Mouse (Mus musculus) CH12.LX (cell line): ENCODE measurements around the gene Adamts7. TPM values are rescaled to one million over a fixed set of nuclear protein-coding genes. Genes with fewer than 3 reads are reported as not detected.

Source experiments
- DNase-seq: peaks from one replicate; pipeline ENCODE4 v3.0.0-alpha.2; 2013; ENCODE audit errors: extremely low read depth
- H3K27ac ChIP-seq: 2 replicates; pipeline ENCODE4 v1.5.1; 2012; ENCODE audit warnings: low read depth, mild to moderate bottlenecking, control low read depth, moderate library complexity; ENCODE audit not compliant: insufficient read depth
- H3K27me3 ChIP-seq: replicated peaks from 2 replicates; pipeline ENCODE3; 2012; ENCODE audit warnings: inconsistent platforms
- H3K36me3 ChIP-seq, 2 experiments: replicated peaks in 1 of 2; 2 replicates each; pipeline versions ENCODE3 to v1.6.1; 2012; ENCODE audit warnings: inconsistent platforms in 1 of 2, low read length in 1 of 2, mild to moderate bottlenecking in 1 of 2, mixed read lengths in 1 of 2, moderate library complexity in 1 of 2; ENCODE audit not compliant: control insufficient read depth in 1 of 2, insufficient read depth in 1 of 2
- H3K4me1 ChIP-seq, 2 experiments: 2 replicates each; pipeline ENCODE4 v1.6.1; 2012; ENCODE audit warnings: inconsistent platforms in 1 of 2, moderate library complexity in 1 of 2; ENCODE audit not compliant: insufficient read depth in 2 of 2, control insufficient read depth in 1 of 2
- H3K4me2 ChIP-seq: 2 replicates; pipeline ENCODE4 v1.6.1; 2012; ENCODE audit warnings: low read depth, mild to moderate bottlenecking, control low read depth; ENCODE audit not compliant: poor library complexity, insufficient read depth, severe bottlenecking
- H3K4me3 ChIP-seq, 3 experiments: fragments of 150-350 bp in 1 of 3; sonication (generic) in 1 of 3; replicated peaks in 1 of 3; 2 replicates each; pipeline versions ENCODE3 to v1.5.1; 2011 to 2012; ENCODE audit warnings: low read depth in 2 of 3, low read length in 2 of 3, mild to moderate bottlenecking in 2 of 3, moderate library complexity in 2 of 3, control low read depth in 1 of 3, improper control_type of control experiment in 1 of 3, inconsistent platforms in 1 of 3, mixed read lengths in 1 of 3; ENCODE audit not compliant: poor library complexity in 1 of 3
- H3K79me2 ChIP-seq: replicated peaks from 2 replicates; pipeline ENCODE4 v1.6.1; 2012; ENCODE audit warnings: mild to moderate bottlenecking, moderate library complexity; ENCODE audit not compliant: control insufficient read depth, poor library complexity, insufficient read depth, severe bottlenecking; ENCODE audit errors: extremely low read depth
- H3K9ac ChIP-seq: 2 replicates; pipeline ENCODE4 v1.6.1; 2012; ENCODE audit warnings: low read depth, mild to moderate bottlenecking, control low read depth, moderate library complexity; ENCODE audit not compliant: insufficient read depth
- H3K9me3 ChIP-seq: replicated peaks from 2 replicates; pipeline ENCODE3; 2012; ENCODE audit warnings: low read length, inconsistent platforms, mixed read lengths
- CHD1 ChIP-seq: IDR thresholded peaks from 2 replicates; pipeline ENCODE4 v1.6.1; 2012; ENCODE audit warnings: low read depth, low read length, improper control_type of control experiment, inconsistent platforms
- E2F4 ChIP-seq: IDR thresholded peaks from 2 replicates; pipeline ENCODE4 v1.6.1; 2011; ENCODE audit warnings: low read depth, low read length, improper control_type of control experiment; ENCODE audit not compliant: insufficient replicate concordance
- GABPA ChIP-seq: IDR thresholded peaks from 2 replicates; pipeline ENCODE4 v1.6.1; 2012; ENCODE audit warnings: low read depth, low read length, improper control_type of control experiment, inconsistent platforms; ENCODE audit not compliant: insufficient replicate concordance
- HCFC1 ChIP-seq: IDR thresholded peaks from 2 replicates; pipeline ENCODE4 v1.6.1; 2012; ENCODE audit warnings: low read depth, mild to moderate bottlenecking, inconsistent platforms, low read length, improper control_type of control experiment
- IRF4 ChIP-seq: IDR thresholded peaks from 2 replicates; pipeline ENCODE4 v1.6.1; 2014; ENCODE audit warnings: low read depth, mild to moderate bottlenecking, inconsistent platforms, low read length, improper control_type of control experiment
- JUN ChIP-seq: IDR thresholded peaks from 2 replicates; pipeline ENCODE4 v1.6.1; 2011; ENCODE audit warnings: low read depth, mild to moderate bottlenecking, low read length, improper control_type of control experiment, moderate library complexity; ENCODE audit not compliant: insufficient read depth
- MAFK ChIP-seq: IDR thresholded peaks from 2 replicates; pipeline ENCODE4 v1.6.1; 2011; ENCODE audit warnings: low read length, improper control_type of control experiment; ENCODE audit not compliant: insufficient replicate concordance
- MAX ChIP-seq: IDR thresholded peaks from 2 replicates; pipeline ENCODE4 v1.6.1; 2011; ENCODE audit warnings: low read length, improper control_type of control experiment
- MAZ ChIP-seq: IDR thresholded peaks from 2 replicates; pipeline ENCODE4 v1.6.1; 2012; ENCODE audit warnings: low read depth, mild to moderate bottlenecking, inconsistent platforms, low read length, improper control_type of control experiment, moderate library complexity
- MEF2A ChIP-seq: IDR thresholded peaks from 2 replicates; pipeline ENCODE4 v1.6.1; 2014; ENCODE audit warnings: low read depth, mild to moderate bottlenecking, inconsistent platforms, low read length, improper control_type of control experiment, borderline replicate concordance
- MXI1 ChIP-seq: IDR thresholded peaks from 2 replicates; pipeline ENCODE4 v1.6.1; 2011; ENCODE audit warnings: mild to moderate bottlenecking, low read depth, low read length, improper control_type of control experiment
- NRF1 ChIP-seq: IDR thresholded peaks from 2 replicates; pipeline ENCODE4 v1.6.1; 2014; ENCODE audit warnings: low read depth, mild to moderate bottlenecking, inconsistent platforms, low read length, improper control_type of control experiment, moderate library complexity
- POLR2A ChIP-seq: IDR thresholded peaks from 2 replicates; pipeline ENCODE4 v1.6.1; 2011; ENCODE audit warnings: low read depth, mild to moderate bottlenecking, improper control_type of control experiment, low read length
- SMC3 ChIP-seq: IDR thresholded peaks from 2 replicates; pipeline ENCODE4 v1.6.1; 2011; ENCODE audit warnings: low read depth, low read length, improper control_type of control experiment
- TCF12 ChIP-seq: IDR thresholded peaks from 2 replicates; pipeline ENCODE4 v1.6.1; 2014; ENCODE audit warnings: low read depth, mild to moderate bottlenecking, inconsistent platforms, low read length, improper control_type of control experiment
- UBTF ChIP-seq: IDR thresholded peaks from 2 replicates; pipeline ENCODE4 v1.6.1; 2012; ENCODE audit warnings: low read depth, mild to moderate bottlenecking, inconsistent platforms, low read length, improper control_type of control experiment, moderate library complexity
- ZC3H11A ChIP-seq: IDR thresholded peaks from 2 replicates; pipeline ENCODE4 v1.6.1; 2012; ENCODE audit warnings: low read depth, mild to moderate bottlenecking, inconsistent platforms, low read length, improper control_type of control experiment
- ZKSCAN1 ChIP-seq: IDR thresholded peaks from 2 replicates; pipeline ENCODE4 v1.6.1; 2012; ENCODE audit warnings: low read depth, inconsistent platforms, low read length, improper control_type of control experiment, borderline replicate concordance
- ZNF384 ChIP-seq: IDR thresholded peaks from 2 replicates; pipeline ENCODE4 v1.6.1; 2012; ENCODE audit warnings: low read depth, low read length, improper control_type of control experiment, inconsistent platforms
- dilution Hi-C: fragments of 300-500 bp; cut with MboI; formaldehyde crosslinking; loops from 2 replicates; pipeline ENCODE4 v1.14.3; 2020; ENCODE audit warnings: low sequenced_read_pairs; ENCODE audit not compliant: extremely low pct_unique_long_range_greater_than_20kb, extremely low pct_ligation_motif_present
- in situ Hi-C: fragments of 300-500 bp; cut with MboI; formaldehyde crosslinking; loops from 3 replicates; pipeline ENCODE4 v1.14.3; 2019; ENCODE audit warnings: low sequenced_read_pairs, low pct_ligation_motif_present, low pct_unique_long_range_greater_than_20kb, mixed read lengths
- polyA plus RNA-seq: library from polyadenylated mRNA; unstranded; fragments of >175 nt; gene quantifications from 2 replicates; pipeline ENCODE4 v1.2.1, GENCODE M21; 2012; ENCODE audit warnings: low read depth; ENCODE audit not compliant: insufficient read length
- total RNA-seq, 2 experiments: library from RNA; depleted of rRNA; stranded (reverse); fragments of 300-350 nt in 1 of 2; fragments of >200 nt in 1 of 2; gene quantifications; 2 replicates each; pipeline ENCODE4 v1.2.3; 2012 to 2014

The Adamts7 gene
- total and polyA plus RNA-seq, 3 experiments = 4.7 to 15.7 (median 9.2) TPM

DNA sequence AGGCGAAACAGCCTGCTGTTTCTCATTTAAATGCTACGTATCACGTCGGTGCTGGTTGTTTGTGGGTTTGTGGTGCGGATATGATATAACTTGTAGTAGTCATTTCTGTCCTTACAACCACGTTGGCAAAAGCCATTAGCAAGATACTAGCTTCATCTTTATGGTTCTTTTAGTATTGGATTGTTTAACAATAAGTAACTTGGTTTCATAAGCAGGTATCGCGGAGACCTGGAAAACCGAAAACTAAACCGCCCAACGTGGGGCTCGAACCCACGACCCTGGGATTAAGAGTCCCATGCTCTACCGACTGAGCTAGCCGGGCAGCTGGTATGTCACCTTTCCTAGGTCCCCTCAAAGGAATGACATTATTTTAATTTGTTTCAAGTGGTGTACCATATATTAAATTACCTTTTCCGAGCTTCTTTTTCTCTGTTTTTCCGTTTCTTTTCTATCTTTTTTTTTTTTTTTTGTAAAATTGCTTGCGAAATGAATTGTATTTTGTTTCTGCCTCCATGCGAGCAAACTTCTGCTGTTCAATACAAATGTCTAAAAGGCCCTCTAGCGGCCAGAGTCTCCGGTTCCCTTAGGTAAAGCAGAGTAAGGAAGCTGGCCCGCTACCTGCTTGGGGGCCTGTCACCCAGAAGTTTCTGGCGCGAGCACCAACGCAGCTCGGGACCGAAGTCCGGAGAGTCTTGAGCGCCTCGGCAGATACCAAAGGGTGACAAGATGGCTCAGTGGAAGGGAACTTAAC, 36.4 kb upstream of the Adamts7 start (continued):
- TF ChIP-seq MAZ (no peak), UBTF (peak; percentile 82), MAFK (peak; percentile 96), TCF12 (0 out of 2 replicates have a peak, but pooled peaks have one; percentile 38), JUN (peak; percentile 74), GABPA (no peak), ZNF384 (peak; percentile 80), ZC3H11A (0 out of 2 replicates have a peak, but pooled peaks have one; percentile 14), POLR2A (no peak)
- TF ChIP-seq, all 38 proteins: peak for 23

DNA sequence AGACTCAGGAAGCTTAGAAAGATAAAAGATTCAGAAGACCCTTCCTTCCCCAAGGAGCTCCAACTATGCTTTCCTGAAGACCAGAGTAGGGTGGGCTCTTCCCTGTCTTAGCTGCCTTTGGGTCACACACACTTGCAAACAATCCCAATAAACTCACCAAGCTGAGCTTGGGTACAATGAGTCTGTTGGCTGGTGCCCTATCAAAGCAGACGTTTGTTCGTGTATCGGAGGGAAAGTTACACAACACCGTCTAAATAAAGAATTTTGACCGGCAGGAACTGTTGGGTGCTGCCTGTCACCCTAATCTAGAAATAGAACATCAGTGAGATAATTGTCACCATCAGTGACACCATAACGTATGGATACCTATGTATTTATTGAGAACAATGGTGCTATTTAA, 35.7 kb upstream of the Adamts7 start:
- in situ Hi-C loops (loop anchor here (5.0 kb wide), 1 partner anchor 35 kb away; the partner anchor contains the start of gene Adamts7), dilution Hi-C loops (no loop called here)
- H3K27ac ChIP-seq = no peak overlapping the region
- H3K9me3 ChIP-seq = no peaks in the 10 kb centered on the region
- H3K79me2 ChIP-seq = no peaks in the 10 kb centered on the region
- H3K4me2 ChIP-seq = peak overlapping the region; percentile 60; the same call in 1 of the 2 replicates
- H3K27me3 ChIP-seq = no peaks in the 10 kb centered on the region
- H3K9ac ChIP-seq = peak overlapping the region; percentile 41
- DNase-seq = no peak
- H3K36me3 ChIP-seq = no peaks in the 10 kb centered on the region
- peak overlapping the region in 2 of 3 experiments; percentile 44 to 51 for H3K4me3 ChIP-seq
- no peak for TF ChIP-seq ZKSCAN1
- TF ChIP-seq ZC3H11A = no peak
- TF ChIP-seq NRF1 = no peak
- TF ChIP-seq IRF4 = no peak
- TF ChIP-seq E2F4 = no peak
- TF ChIP-seq MAZ = no peak
- TF ChIP-seq MEF2A = no peak
- TF ChIP-seq MXI1 = no peak
- TF ChIP-seq SMC3 = no peak
- TF ChIP-seq CHD1 = no peak
- TF ChIP-seq HCFC1 = no peak
- TF ChIP-seq UBTF = no peak
- TF ChIP-seq MAFK = no peak
- no peak for TF ChIP-seq MAX
- TF ChIP-seq, all 38 proteins: peak for 0
- peaks cover 0 to 10% of the 10 kb centered on the region in 2 experiments; a peak in 3 of 4 replicates for H3K4me1 ChIP-seq
